Mouse (Mus musculus): ENCODE data around the gene Fbh1.

- TF ChIP-seq CTCF (IDR thresholded peaks at IDR 0.05; ENCODE audit: low read depth): no peak
- no peak for TF ChIP-seq EP300 (IDR thresholded peaks at IDR 0.05; ENCODE audit: low read depth)
Measured at GRCm38 (mm10) chr2:11775121-11775520, 2.3 kb downstream of the Fbh1 start.

Measured in liver, postnatal 0 days (tissue).